Mouse (Mus musculus): ENCODE data around the gene Tgtp2. TPM values are rescaled to one million over a fixed set of nuclear protein-coding genes. Genes with fewer than 3 reads are reported as not detected.

The Tgtp2 gene
- polyA plus RNA-seq, 1 experiment: 0.12 TPM

DNA sequence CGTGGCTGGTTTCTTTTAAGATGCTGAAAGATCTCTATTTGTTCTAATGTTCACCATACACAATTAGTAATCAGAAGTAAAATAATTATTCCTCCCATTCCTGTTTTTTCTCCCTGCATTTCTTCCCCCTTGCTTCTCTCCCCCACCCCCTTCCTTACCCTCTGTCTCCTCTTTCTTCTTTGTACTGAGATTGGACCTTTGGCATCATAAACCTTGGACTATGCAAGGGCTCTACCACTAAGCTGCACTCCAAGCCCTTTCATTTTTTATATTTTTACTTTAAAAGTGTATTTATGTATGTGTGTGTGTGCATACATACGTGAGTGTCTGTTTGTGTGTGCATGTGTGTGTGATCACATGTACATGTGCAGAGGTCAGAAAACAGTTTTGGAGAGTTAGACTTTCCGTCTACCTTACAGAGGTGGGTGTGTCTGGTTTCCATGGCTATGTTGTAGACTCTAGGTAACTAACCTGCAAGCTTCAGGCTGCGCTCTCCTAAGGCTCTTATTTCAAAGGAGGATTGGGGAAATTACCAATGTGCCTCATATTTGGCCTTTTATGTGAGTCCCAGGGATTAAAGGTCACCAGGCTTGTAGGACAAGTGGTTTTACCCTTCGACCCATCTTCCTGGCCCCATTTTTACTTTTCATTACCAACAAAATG is 25.1 kb upstream of the Tgtp2 start:
- TF ChIP-seq CTCF (IDR thresholded peaks at IDR 0.05; ENCODE audit: control insufficient read depth, insufficient read depth, insufficient read length) (no peak), MYOG (IDR thresholded peaks at IDR 0.05; ENCODE audit: control insufficient read depth, extremely low read depth, insufficient read length) (no peak), MYOD1 (IDR thresholded peaks at IDR 0.05; ENCODE audit: control insufficient read depth, insufficient read length, low read depth) (no peak), USF1 (IDR thresholded peaks at IDR 0.05; ENCODE audit: low read depth) (no peak), MAX (IDR thresholded peaks at IDR 0.05) (no peak), CEBPB (IDR thresholded peaks at IDR 0.05; ENCODE audit: low read depth) (no peak), FOSL1 (IDR thresholded peaks at IDR 0.05; ENCODE audit: insufficient read depth, low read length, poor library complexity, severe bottlenecking) (no peak)
- Histone ChIP-seq H3K79me3 (ENCODE audit: low read depth) (no peaks in the 10 kb centered on the region), H3K36me3 (ENCODE audit: control insufficient read depth, insufficient read depth) (no peaks in the 10 kb centered on the region), H3ac (ENCODE audit: control insufficient read depth, insufficient read length, low read depth) (no peak overlapping the region), H3K27me3 (ENCODE audit: control insufficient read depth, insufficient read depth, insufficient read length) (no peaks in the 10 kb centered on the region), H3K79me2 (ENCODE audit: control insufficient read depth, insufficient read depth) (no peaks in the 10 kb centered on the region), H3K4me3 (ENCODE audit: insufficient read depth, poor library complexity, severe bottlenecking) (no peak overlapping the region)

DNA sequence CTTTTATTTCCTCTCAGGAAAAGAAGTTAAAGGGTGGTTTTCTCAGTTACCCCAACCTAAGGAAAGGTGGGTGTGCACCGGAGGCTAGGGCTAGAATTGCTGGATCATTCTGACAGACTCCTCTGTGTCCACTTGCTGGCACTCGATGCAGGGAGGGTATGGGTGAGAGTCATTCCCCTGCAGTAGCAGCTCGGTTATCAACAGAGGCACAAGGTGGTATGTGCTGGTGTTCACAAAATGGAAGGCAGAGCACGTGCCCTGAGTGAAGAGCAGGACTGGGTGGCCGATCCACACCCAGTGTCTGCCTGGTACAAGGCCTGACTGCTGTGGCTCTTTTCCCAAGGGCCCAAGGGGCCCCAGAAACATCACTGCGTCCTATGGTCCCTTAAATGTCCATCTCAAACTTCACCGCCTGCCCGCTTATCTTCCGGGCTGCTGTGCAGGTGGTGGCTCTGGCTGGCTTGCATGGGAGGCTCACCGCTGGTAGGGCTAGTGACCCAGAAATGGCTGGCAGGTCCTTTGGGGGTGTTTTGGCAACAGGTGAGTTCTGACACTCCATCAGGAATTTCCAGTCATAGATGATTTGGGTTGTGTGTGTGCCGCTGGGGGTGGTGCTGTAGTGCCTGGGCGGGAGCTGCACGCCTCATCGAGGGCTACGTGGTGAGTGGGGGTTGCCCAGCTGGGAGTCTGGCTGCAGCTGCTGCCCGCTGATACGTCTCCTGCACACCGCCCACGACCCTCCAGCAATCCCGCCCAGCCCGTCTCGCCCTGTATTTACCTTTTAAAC is 24.0 kb upstream of the Tgtp2 start:
- no peaks in the 10 kb centered on the region for H3K27me3 ChIP-seq (ENCODE audit: control insufficient read depth, insufficient read depth, insufficient read length)
- no peaks in the 10 kb centered on the region for H3K79me3 ChIP-seq (ENCODE audit: low read depth)
- TF ChIP-seq MYOD1 (IDR thresholded peaks at IDR 0.05; ENCODE audit: control insufficient read depth, insufficient read length, low read depth): peak; percentile 44
- TF ChIP-seq MYOG (IDR thresholded peaks at IDR 0.05; ENCODE audit: control insufficient read depth, extremely low read depth, insufficient read length): no peak
- H3K36me3 ChIP-seq (ENCODE audit: control insufficient read depth, insufficient read depth): no peaks in the 10 kb centered on the region
- H3K79me2 ChIP-seq (ENCODE audit: control insufficient read depth, insufficient read depth): no peaks in the 10 kb centered on the region
- H3K4me3 ChIP-seq (ENCODE audit: insufficient read depth, poor library complexity, severe bottlenecking): no peak overlapping the region
- H3ac ChIP-seq (ENCODE audit: control insufficient read depth, insufficient read length, low read depth): no peak overlapping the region

DNA sequence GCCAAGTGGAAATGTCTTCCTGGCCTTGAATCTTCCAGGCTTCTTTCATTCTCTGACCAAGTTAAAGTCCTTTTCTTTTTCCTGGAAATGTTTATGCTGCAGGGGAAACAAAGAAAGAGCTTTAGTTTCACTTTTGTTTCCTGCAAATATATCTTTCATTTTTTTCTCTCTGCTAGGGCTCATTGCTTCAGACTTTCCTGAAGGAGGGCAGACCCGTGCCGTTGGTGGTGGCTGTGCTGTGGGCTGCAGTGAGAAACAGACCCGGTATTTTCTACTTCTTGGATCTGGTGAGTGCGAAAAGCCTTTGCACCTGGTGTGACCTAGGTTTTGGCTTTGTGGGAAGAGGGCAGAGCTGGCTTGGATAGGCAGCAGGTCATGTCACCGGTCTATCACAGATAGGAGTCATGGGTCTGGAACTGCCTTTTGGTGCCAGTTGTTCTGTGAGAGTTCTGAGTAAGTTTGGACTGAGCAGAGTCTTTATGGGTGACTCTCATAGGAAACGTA is 22.9 kb upstream of the Tgtp2 start:
- no peak overlapping the region for H3K4me3 ChIP-seq (ENCODE audit: insufficient read depth, poor library complexity, severe bottlenecking)

DNA sequence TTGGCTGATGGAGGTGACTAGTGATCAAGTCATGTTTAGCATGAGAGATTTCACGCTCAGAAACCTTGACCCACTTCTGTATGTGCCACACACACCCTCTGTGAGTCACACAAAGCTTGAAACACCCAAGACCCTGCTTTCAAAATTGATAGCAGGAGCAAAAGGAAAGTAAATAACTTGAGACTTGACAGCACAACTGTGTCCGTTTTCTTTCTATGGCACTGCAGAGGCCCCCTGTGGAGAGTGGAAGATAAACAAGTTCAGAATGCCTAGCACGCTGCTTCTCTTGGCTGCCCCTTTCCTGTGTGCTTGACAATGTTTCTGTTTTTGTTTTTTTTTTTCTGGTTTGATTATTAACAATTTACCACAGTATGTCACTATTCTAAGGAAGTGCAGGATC is 20.9 kb upstream of the Tgtp2 start:
- Histone ChIP-seq H3K27me3 (ENCODE audit: control insufficient read depth, insufficient read depth, insufficient read length) (no peaks in the 10 kb centered on the region), H3K79me3 (ENCODE audit: low read depth) (no peaks in the 10 kb centered on the region), H3ac (ENCODE audit: control insufficient read depth, insufficient read length, low read depth) (no peak overlapping the region), H3K4me3 (ENCODE audit: insufficient read depth, poor library complexity, severe bottlenecking) (no peak overlapping the region), H3K36me3 (ENCODE audit: control insufficient read depth, insufficient read depth) (no peaks in the 10 kb centered on the region), H3K79me2 (ENCODE audit: control insufficient read depth, insufficient read depth) (no peaks in the 10 kb centered on the region)
- no peak for TF ChIP-seq CTCF (IDR thresholded peaks at IDR 0.05; ENCODE audit: control insufficient read depth, insufficient read depth, insufficient read length)
- no peak for TF ChIP-seq MAX (IDR thresholded peaks at IDR 0.05)
- TF ChIP-seq FOSL1 (IDR thresholded peaks at IDR 0.05; ENCODE audit: insufficient read depth, low read length, poor library complexity, severe bottlenecking): no peak
- no peak for TF ChIP-seq MYOD1 (IDR thresholded peaks at IDR 0.05; ENCODE audit: control insufficient read depth, insufficient read length, low read depth)
- TF ChIP-seq MYOG (IDR thresholded peaks at IDR 0.05; ENCODE audit: control insufficient read depth, extremely low read depth, insufficient read length): no peak
- TF ChIP-seq USF1 (IDR thresholded peaks at IDR 0.05; ENCODE audit: low read depth): no peak
- TF ChIP-seq CEBPB (IDR thresholded peaks at IDR 0.05; ENCODE audit: low read depth): no peak

More for the DNA sequence above, 22.9 kb upstream of the Tgtp2 start:
- no peaks in the 10 kb centered on the region for H3K79me3 ChIP-seq (ENCODE audit: low read depth)
- H3K27me3 ChIP-seq (ENCODE audit: control insufficient read depth, insufficient read depth, insufficient read length): no peaks in the 10 kb centered on the region
- no peak overlapping the region for H3ac ChIP-seq (ENCODE audit: control insufficient read depth, insufficient read length, low read depth)
- H3K79me2 ChIP-seq (ENCODE audit: control insufficient read depth, insufficient read depth): no peaks in the 10 kb centered on the region
- TF ChIP-seq USF1 (IDR thresholded peaks at IDR 0.05; ENCODE audit: low read depth): no peak
- no peak for TF ChIP-seq CEBPB (IDR thresholded peaks at IDR 0.05; ENCODE audit: low read depth)
- no peak for TF ChIP-seq MYOG (IDR thresholded peaks at IDR 0.05; ENCODE audit: control insufficient read depth, extremely low read depth, insufficient read length)
- no peak for TF ChIP-seq MAX (IDR thresholded peaks at IDR 0.05)
- no peak for TF ChIP-seq FOSL1 (IDR thresholded peaks at IDR 0.05; ENCODE audit: insufficient read depth, low read length, poor library complexity, severe bottlenecking)
- no peak for TF ChIP-seq CTCF (IDR thresholded peaks at IDR 0.05; ENCODE audit: control insufficient read depth, insufficient read depth, insufficient read length)
- TF ChIP-seq MYOD1 (IDR thresholded peaks at IDR 0.05; ENCODE audit: control insufficient read depth, insufficient read length, low read depth): no peak
- no peaks in the 10 kb centered on the region for H3K36me3 ChIP-seq (ENCODE audit: control insufficient read depth, insufficient read depth)

DNA sequence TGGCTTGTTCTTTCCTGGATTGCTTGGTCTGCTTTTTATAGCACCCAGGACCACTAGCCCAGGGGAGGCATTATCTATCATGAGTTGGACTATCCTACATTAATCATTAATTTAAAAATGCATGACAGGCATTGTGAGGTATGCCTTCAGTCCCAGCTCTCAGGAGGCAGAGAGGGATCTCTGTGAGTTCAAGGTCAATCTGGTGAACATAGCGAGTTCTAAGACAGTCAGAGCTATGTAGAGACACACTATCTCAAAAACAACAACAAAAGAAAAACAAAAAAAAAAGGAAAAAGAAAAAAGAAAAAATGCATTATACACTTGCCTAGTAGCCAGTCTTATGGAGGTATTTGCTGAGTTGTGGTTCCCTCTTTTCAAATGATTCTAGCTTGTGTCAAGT is 20.4 kb upstream of the Tgtp2 start:
- no peaks in the 10 kb centered on the region for H3K36me3 ChIP-seq (ENCODE audit: control insufficient read depth, insufficient read depth)
- no peak overlapping the region for H3K4me3 ChIP-seq (ENCODE audit: insufficient read depth, poor library complexity, severe bottlenecking)
- no peaks in the 10 kb centered on the region for H3K27me3 ChIP-seq (ENCODE audit: control insufficient read depth, insufficient read depth, insufficient read length)
- H3K79me3 ChIP-seq (ENCODE audit: low read depth): no peaks in the 10 kb centered on the region
- no peaks in the 10 kb centered on the region for H3K79me2 ChIP-seq (ENCODE audit: control insufficient read depth, insufficient read depth)
- H3ac ChIP-seq (ENCODE audit: control insufficient read depth, insufficient read length, low read depth): no peak overlapping the region
- TF ChIP-seq CEBPB (IDR thresholded peaks at IDR 0.05; ENCODE audit: low read depth) (no peak), MYOD1 (IDR thresholded peaks at IDR 0.05; ENCODE audit: control insufficient read depth, insufficient read length, low read depth) (no peak), FOSL1 (IDR thresholded peaks at IDR 0.05; ENCODE audit: insufficient read depth, low read length, poor library complexity, severe bottlenecking) (no peak), MYOG (IDR thresholded peaks at IDR 0.05; ENCODE audit: control insufficient read depth, extremely low read depth, insufficient read length) (no peak), CTCF (IDR thresholded peaks at IDR 0.05; ENCODE audit: control insufficient read depth, insufficient read depth, insufficient read length) (no peak)
